Mouse (Mus musculus): ENCODE measurements at regions not wholly inside any gene's neighbourhood (a gene's known extent, or its start where the extent isn't known, plus 50 kb on each side); places are given as distances from the start of the nearest gene placed in this dataset.

DNA sequence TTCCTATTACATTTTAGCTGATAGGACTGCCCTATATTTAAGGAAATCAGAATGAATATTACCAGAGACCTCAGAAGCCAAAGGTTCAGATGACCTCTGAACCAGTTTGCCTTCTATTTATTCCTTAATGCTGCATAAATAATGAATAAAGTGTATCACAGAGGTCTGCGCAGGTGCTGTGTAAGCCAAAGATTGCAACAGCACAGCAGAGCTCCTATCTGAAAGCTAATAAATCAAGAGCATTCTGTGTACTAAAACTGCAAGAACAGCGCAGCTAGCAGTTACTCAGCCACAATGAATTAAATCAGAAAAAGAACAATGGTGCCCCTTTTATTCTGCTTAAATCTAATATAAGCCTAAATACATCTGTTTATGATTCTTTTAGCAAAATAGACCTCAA lies 1208.5 kb downstream of the Rapgef2 start:
- peak; percentile 28 for DNase-seq (ENCODE audit: low spot score)
- no peaks in the 10 kb centered on the region for H3K36me3 ChIP-seq (ENCODE audit: insufficient read depth, low read length)
- H3K27me3 ChIP-seq (ENCODE audit: insufficient read depth, low read length), result no peaks in the 10 kb centered on the region
- H3K4me3 ChIP-seq (ENCODE audit: low read depth, low read length), result no peak overlapping the region
- TF ChIP-seq CTCF (IDR thresholded peaks at IDR 0.05), result no peak
- 83% methylated on average over 2 of the region's 2 CpGs for WGBS
- no peak overlapping the region for H3K27ac ChIP-seq (ENCODE audit: low read depth, low read length)
- ATAC-seq (ENCODE audit: low FRiP score), result no peak
- no peaks in the 10 kb centered on the region for H3K4me1 ChIP-seq (ENCODE audit: insufficient read depth, low read length)
- H3K9ac ChIP-seq (replicated peaks; ENCODE audit: low read length, poor library complexity, severe bottlenecking), result no peak overlapping the region
- H3K9me3 ChIP-seq (ENCODE audit: low read length), result no peaks in the 10 kb centered on the region
- no peak overlapping the region for H3K4me2 ChIP-seq (ENCODE audit: low read depth, low read length, poor library complexity, severe bottlenecking)

DNA sequence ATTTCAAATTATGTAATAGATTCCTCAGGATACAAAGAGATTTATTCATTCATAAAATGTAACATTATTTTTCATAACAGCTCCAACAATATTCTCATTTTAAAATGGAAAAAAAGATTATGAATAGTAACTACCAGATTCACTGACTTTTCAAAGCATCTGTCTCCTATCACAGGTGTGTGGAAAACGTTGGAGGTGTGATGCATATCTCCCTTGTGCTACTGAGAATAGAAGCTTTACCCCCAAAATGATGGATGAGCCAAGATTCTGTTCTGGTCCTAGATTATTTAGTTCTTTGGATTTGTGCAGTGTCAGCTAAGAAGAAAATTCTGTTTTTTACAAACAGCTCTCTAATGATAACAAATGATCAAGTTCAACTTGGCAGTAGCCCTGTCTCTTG lies 1209.0 kb downstream of the Rapgef2 start:
- Histone ChIP-seq H3K27me3 (ENCODE audit: insufficient read depth, low read length) (no peaks in the 10 kb centered on the region), H3K9me3 (ENCODE audit: low read length) (no peaks in the 10 kb centered on the region), H3K4me3 (ENCODE audit: low read depth, low read length) (no peak overlapping the region), H3K9ac (replicated peaks; ENCODE audit: low read length, poor library complexity, severe bottlenecking) (no peak overlapping the region), H3K4me2 (ENCODE audit: low read depth, low read length, poor library complexity, severe bottlenecking) (no peak overlapping the region), H3K4me1 (ENCODE audit: insufficient read depth, low read length) (no peaks in the 10 kb centered on the region), H3K36me3 (ENCODE audit: insufficient read depth, low read length) (no peaks in the 10 kb centered on the region), H3K27ac (ENCODE audit: low read depth, low read length) (no peak overlapping the region)
- ATAC-seq (ENCODE audit: low FRiP score), result no peak
- no peak for DNase-seq (ENCODE audit: low spot score)
- TF ChIP-seq CTCF (IDR thresholded peaks at IDR 0.05), result no peak
- WGBS, result 63% methylated on average over 1 of the region's 1 CpGs

DNA sequence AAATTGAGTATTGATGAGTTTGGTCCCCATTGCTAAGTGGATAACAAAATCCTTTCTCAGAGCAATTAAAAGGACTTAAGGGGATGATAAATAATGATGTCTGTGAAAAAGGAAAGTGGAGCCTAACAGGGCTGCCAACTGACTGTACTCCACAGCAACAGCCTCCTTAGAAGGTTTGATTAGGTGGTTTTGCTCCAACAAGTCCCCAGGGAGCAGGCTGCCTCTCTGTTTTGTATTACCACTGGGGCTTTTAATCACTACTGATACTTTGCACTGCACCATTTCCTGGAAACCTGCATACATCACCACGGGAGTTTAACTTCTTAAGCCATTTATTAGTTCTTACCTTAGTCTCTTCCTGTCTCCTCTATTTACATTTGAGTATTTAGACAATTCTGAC lies 1213.3 kb downstream of the Rapgef2 start:
- no peak for DNase-seq (ENCODE audit: low spot score)
- H3K4me3 ChIP-seq (ENCODE audit: low read depth, low read length), result no peak overlapping the region
- no peak overlapping the region for H3K4me2 ChIP-seq (ENCODE audit: low read depth, low read length, poor library complexity, severe bottlenecking)
- no peaks in the 10 kb centered on the region for H3K9me3 ChIP-seq (ENCODE audit: low read length)
- H3K4me1 ChIP-seq (ENCODE audit: insufficient read depth, low read length), result no peaks in the 10 kb centered on the region
- H3K9ac ChIP-seq (replicated peaks; ENCODE audit: low read length, poor library complexity, severe bottlenecking), result no peak overlapping the region
- no peak for TF ChIP-seq CTCF (IDR thresholded peaks at IDR 0.05)
- H3K36me3 ChIP-seq (ENCODE audit: insufficient read depth, low read length), result no peaks in the 10 kb centered on the region
- H3K27ac ChIP-seq (ENCODE audit: low read depth, low read length), result no peak overlapping the region
- WGBS, result 65% methylated on average over 1 of the region's 1 CpGs
- no peak for ATAC-seq (ENCODE audit: low FRiP score)
- no peaks in the 10 kb centered on the region for H3K27me3 ChIP-seq (ENCODE audit: insufficient read depth, low read length)

DNA sequence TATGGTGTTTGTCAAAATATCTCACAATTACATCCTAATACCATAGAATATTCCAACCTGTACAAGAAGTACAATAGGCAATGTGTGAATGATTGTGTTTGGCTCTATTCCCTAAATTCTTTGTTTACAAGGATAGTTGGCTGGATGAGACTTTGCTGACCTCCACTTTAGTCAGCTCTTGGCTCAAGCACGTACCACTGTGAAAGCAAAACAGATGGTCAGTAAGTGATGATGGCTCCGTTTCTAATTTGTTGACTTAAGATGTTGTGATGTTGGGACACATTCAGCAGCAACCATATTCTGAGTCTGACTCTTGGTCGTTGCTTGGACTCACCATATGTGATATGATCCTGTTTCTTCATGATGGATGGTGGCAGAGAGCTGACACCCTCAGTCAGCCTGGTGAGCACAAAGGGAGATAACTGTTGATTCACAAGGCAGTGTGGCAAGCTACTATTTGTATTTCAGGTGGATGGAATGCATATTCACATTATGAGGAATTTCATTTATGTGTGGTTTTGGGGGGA lies 1219.1 kb downstream of the Rapgef2 start:
- WGBS, result 81% methylated on average over 3 of the region's 3 CpGs
- H3K4me2 ChIP-seq (ENCODE audit: low read depth, low read length, poor library complexity, severe bottlenecking), result no peak overlapping the region
- H3K4me3 ChIP-seq (ENCODE audit: low read depth, low read length), result no peak overlapping the region
- TF ChIP-seq CTCF (IDR thresholded peaks at IDR 0.05), result no peak
- no peaks in the 10 kb centered on the region for H3K36me3 ChIP-seq (ENCODE audit: insufficient read depth, low read length)
- H3K9ac ChIP-seq (replicated peaks; ENCODE audit: low read length, poor library complexity, severe bottlenecking), result no peak overlapping the region
- DNase-seq (ENCODE audit: low spot score) (no peak), ATAC-seq (ENCODE audit: low FRiP score) (no peak)
- no peaks in the 10 kb centered on the region for H3K27me3 ChIP-seq (ENCODE audit: insufficient read depth, low read length)
- no peaks in the 10 kb centered on the region for H3K4me1 ChIP-seq (ENCODE audit: insufficient read depth, low read length)
- no peaks in the 10 kb centered on the region for H3K9me3 ChIP-seq (ENCODE audit: low read length)
- no peak overlapping the region for H3K27ac ChIP-seq (ENCODE audit: low read depth, low read length)

DNA sequence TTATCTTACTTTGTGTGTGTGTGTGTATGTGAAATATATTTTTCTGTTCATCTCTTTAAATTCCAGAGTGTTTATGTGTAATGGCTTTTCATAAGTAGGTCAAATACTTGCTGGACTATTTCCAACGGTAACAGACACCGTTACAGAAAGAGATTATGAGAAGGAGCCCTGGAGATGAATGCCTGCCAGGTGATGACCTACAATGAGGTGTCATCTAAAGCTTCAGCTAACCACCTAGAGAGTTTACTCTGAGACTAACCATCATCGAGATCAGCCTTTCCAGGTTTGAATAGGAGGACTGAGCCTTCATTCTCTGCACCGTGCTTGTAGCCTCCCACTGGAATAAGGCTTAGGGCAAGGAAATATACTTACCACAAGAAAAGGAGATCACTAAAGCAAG lies 1220.0 kb downstream of the Rapgef2 start:
- Histone ChIP-seq H3K9me3 (ENCODE audit: low read length) (no peaks in the 10 kb centered on the region), H3K4me1 (ENCODE audit: insufficient read depth, low read length) (no peaks in the 10 kb centered on the region), H3K4me3 (ENCODE audit: low read depth, low read length) (no peak overlapping the region), H3K4me2 (ENCODE audit: low read depth, low read length, poor library complexity, severe bottlenecking) (no peak overlapping the region), H3K9ac (replicated peaks; ENCODE audit: low read length, poor library complexity, severe bottlenecking) (no peak overlapping the region), H3K27ac (ENCODE audit: low read depth, low read length) (no peak overlapping the region), H3K36me3 (ENCODE audit: insufficient read depth, low read length) (no peaks in the 10 kb centered on the region), H3K27me3 (ENCODE audit: insufficient read depth, low read length) (no peaks in the 10 kb centered on the region)
- TF ChIP-seq CTCF (IDR thresholded peaks at IDR 0.05), result no peak
- ATAC-seq (ENCODE audit: low FRiP score) (no peak), DNase-seq (ENCODE audit: low spot score) (no peak)
- 79% methylated on average over 4 of the region's 4 CpGs for WGBS

DNA sequence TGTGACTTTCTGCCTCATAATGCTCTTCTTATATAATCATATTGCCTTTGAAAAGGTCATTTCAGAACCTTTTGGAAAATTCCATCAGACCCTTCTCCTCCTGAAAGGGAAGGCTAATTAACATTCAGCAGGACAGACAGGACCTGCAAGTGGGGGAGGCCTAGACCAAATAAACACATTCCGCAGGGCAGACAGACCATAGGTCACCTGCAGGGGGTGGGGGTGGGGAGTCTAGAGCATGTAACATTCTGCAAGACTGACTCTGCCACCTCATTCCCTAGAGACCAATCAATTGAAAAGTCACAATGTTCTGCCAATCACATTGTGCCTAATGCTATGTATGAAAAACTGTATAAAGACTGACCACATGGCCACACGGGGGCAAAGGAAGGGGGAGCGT lies 1223.8 kb downstream of the Rapgef2 start:
- WGBS, result 60% methylated on average over 3 of the region's 3 CpGs

More for the DNA sequence above, 1223.8 kb downstream of the Rapgef2 start:
- Histone ChIP-seq H3K4me3 (ENCODE audit: low read depth, low read length) (no peak overlapping the region), H3K4me2 (ENCODE audit: low read depth, low read length, poor library complexity, severe bottlenecking) (no peak overlapping the region), H3K27me3 (ENCODE audit: insufficient read depth, low read length) (no peaks in the 10 kb centered on the region), H3K4me1 (ENCODE audit: insufficient read depth, low read length) (no peaks in the 10 kb centered on the region), H3K9ac (replicated peaks; ENCODE audit: low read length, poor library complexity, severe bottlenecking) (no peak overlapping the region), H3K27ac (ENCODE audit: low read depth, low read length) (no peak overlapping the region), H3K9me3 (ENCODE audit: low read length) (no peaks in the 10 kb centered on the region), H3K36me3 (ENCODE audit: insufficient read depth, low read length) (no peaks in the 10 kb centered on the region)
- DNase-seq (ENCODE audit: low spot score), result no peak
- ATAC-seq (ENCODE audit: low FRiP score), result no peak
- no peak for TF ChIP-seq CTCF (IDR thresholded peaks at IDR 0.05)

All from midbrain, postnatal 0 days (tissue).